Mouse (Mus musculus) heart, embryonic 16.5 days (tissue): ENCODE measurements at regions not wholly inside any gene's neighbourhood (a gene's known extent, or its start where the extent isn't known, plus 50 kb on each side); places are given as distances from the start of the nearest gene placed in this dataset.

Experiments
- ATAC-seq: fragments of 200-750 bp; cut with Nextera tagmentation; replicated peaks from 2 replicates; pipeline ENCODE4 v1.8.0; 2017; ENCODE audit warnings: moderate number of reproducible peaks; ENCODE audit not compliant: insufficient read depth, low FRiP score; ENCODE audit errors: extremely low read depth
- H3K27ac ChIP-seq: fragments of 300-500 bp; sonication (generic); 2 replicates; pipeline ENCODE4 v1.5.1; 2014; ENCODE audit warnings: mild to moderate bottlenecking, low read length, control low read depth, moderate library complexity
- H3K27me3 ChIP-seq: fragments of 300-500 bp; sonication (generic); 2 replicates; pipeline ENCODE4 v1.6.1; 2014; ENCODE audit warnings: low read length, mixed read lengths; ENCODE audit not compliant: control insufficient read depth, insufficient read depth
- H3K36me3 ChIP-seq: fragments of 300-500 bp; sonication (generic); 2 replicates; pipeline ENCODE4 v1.6.1; 2014; ENCODE audit not compliant: control insufficient read depth, insufficient read depth
- H3K4me1 ChIP-seq: fragments of 300-500 bp; sonication (generic); 2 replicates; pipeline ENCODE4 v1.6.1; 2014; ENCODE audit warnings: low read length, mixed read lengths; ENCODE audit not compliant: control insufficient read depth, insufficient read depth
- H3K4me2 ChIP-seq: fragments of 300-500 bp; sonication (generic); 2 replicates; pipeline ENCODE4 v1.6.1; 2014; ENCODE audit warnings: low read depth, mild to moderate bottlenecking, control low read depth, low read length
- H3K4me3 ChIP-seq: fragments of 300-500 bp; sonication (generic); 2 replicates; pipeline ENCODE4 v1.5.1; 2014; ENCODE audit warnings: mild to moderate bottlenecking, control low read depth, low read length
- H3K9ac ChIP-seq: fragments of 300-500 bp; sonication (generic); 2 replicates; pipeline ENCODE4 v1.6.1; 2014; ENCODE audit warnings: low read length, control low read depth
- H3K9me3 ChIP-seq: fragments of 300-500 bp; sonication (generic); replicated peaks from 2 replicates; pipeline ENCODE4 v1.6.1; 2016; ENCODE audit warnings: low read length; ENCODE audit not compliant: control insufficient read depth
- WGBS: fragments of 180-500 bp; shearing (Covaris S2); extraction: QIAGEN DNeasy Blood & Tissue Kit; methylation state at CpG from one replicate; pipeline ENCODE4 v1.1.7; 2014; 5-methylcytosine and 5-hydroxymethylcytosine counted together

- Histone ChIP-seq H3K4me3 (no peak overlapping the region), H3K9me3 (no peaks in the 10 kb centered on the region), H3K36me3 (no peaks in the 10 kb centered on the region), H3K27me3 (no peaks in the 10 kb centered on the region), H3K4me2 (no peak overlapping the region), H3K27ac (no peak overlapping the region), H3K9ac (no peak overlapping the region), H3K4me1 (no peaks in the 10 kb centered on the region)
- WGBS = 79% methylated on average over 3 of the region's 3 CpGs
- no peak for ATAC-seq
Measured at GRCm38 (mm10) chr7:70908921-70909320, 442.4 kb downstream of the Gm10295 start.

- Histone ChIP-seq H3K27me3 (no peaks in the 10 kb centered on the region), H3K36me3 (no peaks in the 10 kb centered on the region), H3K9me3 (no peaks in the 10 kb centered on the region), H3K27ac (no peak overlapping the region), H3K4me2 (no peak overlapping the region), H3K4me3 (no peak overlapping the region), H3K9ac (no peak overlapping the region), H3K4me1 (no peaks in the 10 kb centered on the region)
- ATAC-seq = no peak
- 92% methylated on average over 2 of the region's 2 CpGs for WGBS
Measured at GRCm38 (mm10) chr7:70891700-70892099, 459.6 kb downstream of the Gm10295 start.

- no peak for ATAC-seq
- no peak overlapping the region for H3K4me2 ChIP-seq
- no peak overlapping the region for H3K27ac ChIP-seq
- H3K36me3 ChIP-seq = no peaks in the 10 kb centered on the region
- H3K4me1 ChIP-seq = no peaks in the 10 kb centered on the region
- WGBS = 19% methylated on average over 2 of the region's 2 CpGs
- no peak overlapping the region for H3K9ac ChIP-seq
- H3K4me3 ChIP-seq = no peak overlapping the region
- no peaks in the 10 kb centered on the region for H3K27me3 ChIP-seq
- 0 out of 2 replicates have a peak, but pooled peaks cover 2% of the 10 kb centered on the region for H3K9me3 ChIP-seq
Measured at GRCm38 (mm10) chr7:70880496-70880895, 470.8 kb downstream of the Gm10295 start.

GRCm38 (mm10) chr7:70874393-70874792 is 476.9 kb downstream of the Gm10295 start:
- no peak overlapping the region for H3K4me3 ChIP-seq
- H3K4me1 ChIP-seq = peaks cover 6% of the 10 kb centered on the region; the same call in 1 of the 2 replicates
- H3K36me3 ChIP-seq = no peaks in the 10 kb centered on the region
- H3K9ac ChIP-seq = no peak overlapping the region
- H3K4me2 ChIP-seq = no peak overlapping the region
- WGBS = 31% methylated on average over 2 of the region's 2 CpGs
- H3K27ac ChIP-seq = no peak overlapping the region
- H3K27me3 ChIP-seq = no peaks in the 10 kb centered on the region
- no peaks in the 10 kb centered on the region for H3K9me3 ChIP-seq
- no peak for ATAC-seq

GRCm38 (mm10) chr7:70870841-70871534 is 480.3 kb downstream of the Gm10295 start:
- H3K27me3 ChIP-seq = no peaks in the 10 kb centered on the region
- H3K9me3 ChIP-seq = no peaks in the 10 kb centered on the region
- no peak overlapping the region for H3K27ac ChIP-seq
- no peak overlapping the region for H3K9ac ChIP-seq
- H3K4me3 ChIP-seq = no peak overlapping the region
- 0 out of 2 replicates have a peak overlapping the region, but pooled peaks have one; percentile 3 for H3K4me2 ChIP-seq
- peak; percentile 55 for ATAC-seq
- 43% methylated on average over 10 of the region's 10 CpGs for WGBS
- no peaks in the 10 kb centered on the region for H3K36me3 ChIP-seq
- H3K4me1 ChIP-seq = peaks cover 6% of the 10 kb centered on the region; the same call in 1 of the 2 replicates

- H3K4me3 ChIP-seq = no peak overlapping the region
- ATAC-seq = no peak
Measured at GRCm38 (mm10) chr7:70869125-70869524, 482.2 kb downstream of the Gm10295 start.

GRCm38 (mm10) chr7:70859957-70860356 is 491.3 kb downstream of the Gm10295 start:
- ATAC-seq = no peak
- H3K27me3 ChIP-seq = no peaks in the 10 kb centered on the region
- H3K36me3 ChIP-seq = no peaks in the 10 kb centered on the region
- no peak overlapping the region for H3K27ac ChIP-seq
- no peak overlapping the region for H3K4me2 ChIP-seq
- H3K9me3 ChIP-seq = no peaks in the 10 kb centered on the region
- H3K9ac ChIP-seq = no peak overlapping the region
- no peak overlapping the region for H3K4me3 ChIP-seq
- WGBS = 88% methylated on average over 4 of the region's 4 CpGs
- no peaks in the 10 kb centered on the region for H3K4me1 ChIP-seq

More at GRCm38 (mm10) chr7:70869125-70869524, 482.2 kb downstream of the Gm10295 start:
- peaks cover 6% of the 10 kb centered on the region; the same call in 1 of the 2 replicates for H3K4me1 ChIP-seq
- no peak overlapping the region for H3K27ac ChIP-seq
- no peak overlapping the region for H3K4me2 ChIP-seq
- H3K36me3 ChIP-seq = no peaks in the 10 kb centered on the region
- H3K27me3 ChIP-seq = no peaks in the 10 kb centered on the region
- 58% methylated on average over 1 of the region's 1 CpGs for WGBS
- no peaks in the 10 kb centered on the region for H3K9me3 ChIP-seq
- no peak overlapping the region for H3K9ac ChIP-seq

GRCm38 (mm10) chr7:70850726-70851125 is 484.2 kb upstream of the Nr2f2 start:
- no peaks in the 10 kb centered on the region for H3K27me3 ChIP-seq
- H3K36me3 ChIP-seq = no peaks in the 10 kb centered on the region
- no peak overlapping the region for H3K9ac ChIP-seq
- no peak overlapping the region for H3K4me3 ChIP-seq
- no peaks in the 10 kb centered on the region for H3K4me1 ChIP-seq
- no peak for ATAC-seq
- H3K27ac ChIP-seq = no peak overlapping the region
- no peak overlapping the region for H3K4me2 ChIP-seq
- WGBS = 71% methylated on average over 2 of the region's 2 CpGs
- H3K9me3 ChIP-seq = no peaks in the 10 kb centered on the region

- Histone ChIP-seq H3K4me1 (no peaks in the 10 kb centered on the region), H3K36me3 (no peaks in the 10 kb centered on the region), H3K4me3 (no peak overlapping the region), H3K4me2 (no peak overlapping the region), H3K27ac (no peak overlapping the region), H3K27me3 (no peaks in the 10 kb centered on the region), H3K9me3 (no peaks in the 10 kb centered on the region), H3K9ac (no peak overlapping the region)
- 77% methylated on average over 4 of the region's 4 CpGs for WGBS
- no peak for ATAC-seq
Measured at GRCm38 (mm10) chr7:70848016-70848776, 481.7 kb upstream of the Nr2f2 start.
